Mouse (Mus musculus): ENCODE results near the gene D230025D16Rik.
"Not testable (repeated sequence)": the region's sequence is repeated elsewhere in the genome, so short reads cannot be mapped to it uniquely, and the experiment has no call there.

DNA sequence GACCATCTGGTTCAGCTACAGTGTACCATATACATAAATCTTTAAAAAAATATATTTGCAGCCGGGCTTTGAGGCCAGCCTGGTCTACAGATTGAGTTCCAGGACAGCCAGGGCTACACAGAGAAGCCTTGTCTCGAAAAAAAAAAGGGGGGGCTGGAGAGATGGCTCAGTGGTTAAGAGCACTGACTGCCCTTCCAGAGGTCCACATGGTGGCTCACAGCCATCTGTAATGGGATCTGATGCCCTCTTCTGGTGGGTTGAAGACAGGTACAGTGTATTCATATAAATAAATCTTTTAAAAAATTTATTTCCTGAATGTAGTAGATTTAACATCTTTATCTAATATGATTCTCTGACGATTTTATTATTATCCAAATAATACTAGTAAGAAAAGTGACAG lies 66.9 kb downstream of the D230025D16Rik start:
- not testable (repeated sequence) for TF ChIP-seq GATA1, TAL1 (IDR thresholded peaks at IDR 0.05; ENCODE audit: low read length)

Data from erythroblast, embryonic 14.5 days (primary cell).